Mouse (Mus musculus) kidney, adult 11 months (tissue): ENCODE measurements around the gene Borcs5.
"Not testable (repeated sequence)": the region's sequence is repeated elsewhere in the genome, so short reads cannot be mapped to it uniquely, and the experiment has no call there.

Experiments used
- DNase-seq: peaks from one replicate; pipeline ENCODE4 v3.0.0; 2022

Gene Borcs5

GRCm38 (mm10) chr6:134630447-134630846 is 8.9 kb upstream of the Borcs5 start:
- no peak for DNase-seq

DNA sequence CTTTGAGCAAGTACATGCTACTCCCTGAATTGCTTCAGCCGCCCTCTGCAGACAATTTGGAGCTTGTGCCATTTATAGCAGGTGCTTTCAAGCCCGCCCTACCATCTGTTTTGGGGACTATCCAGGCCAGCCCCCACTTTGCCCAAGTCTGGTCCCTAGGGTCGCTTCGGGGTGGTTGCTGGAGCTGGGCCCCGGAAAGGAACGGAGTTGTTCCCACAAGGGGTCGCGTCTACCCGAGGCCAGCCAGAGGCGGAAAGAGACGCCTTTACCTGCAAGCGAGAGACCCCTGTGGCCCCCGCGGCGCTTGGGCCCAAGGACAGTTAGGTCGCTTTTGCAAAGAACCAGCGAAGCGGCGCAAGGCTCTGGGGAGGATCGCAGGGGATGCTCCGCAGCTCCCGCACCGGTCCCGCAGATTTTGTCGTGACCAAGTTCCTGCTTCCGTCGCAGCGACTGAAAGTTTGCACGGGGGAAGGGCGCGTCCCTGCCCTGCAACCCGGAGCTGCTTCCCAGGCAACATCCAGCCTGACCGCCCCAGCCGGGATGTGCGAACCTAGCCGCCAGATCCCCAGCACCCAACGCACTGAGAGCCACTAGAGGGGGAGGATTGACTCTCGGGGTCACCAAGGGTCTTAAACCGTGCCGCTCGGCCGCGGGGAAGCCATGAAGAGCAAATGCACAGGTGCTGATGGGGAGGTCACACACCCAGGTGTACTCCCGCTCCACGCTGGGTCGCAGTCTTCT is 7.2 kb upstream of the Borcs5 start, which contains the start of gene Mansc1:
Mansc1 (minus strand) TSS at position 542 of the 741 bp plus-strand sequence.
- DNase-seq = peak; percentile 53

DNA sequence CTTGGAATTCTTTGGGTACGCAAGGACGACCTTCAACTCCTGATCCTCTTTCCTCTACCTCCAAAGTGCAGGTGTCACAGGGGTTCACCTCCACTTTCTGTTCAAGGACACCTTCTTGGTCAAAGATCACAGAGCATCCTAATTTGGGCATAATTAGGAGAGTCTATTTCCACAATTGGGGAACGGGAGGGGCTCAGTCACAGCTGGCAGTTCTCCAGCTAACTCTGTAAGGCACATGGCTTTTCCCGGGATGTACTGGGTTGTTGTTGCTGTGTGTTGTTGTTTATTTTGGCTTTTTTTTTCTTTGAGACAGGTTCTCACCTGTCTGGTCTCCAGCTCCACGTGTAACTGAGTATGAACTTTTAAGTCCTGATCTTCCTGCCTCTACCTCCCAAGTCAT is 6.6 kb upstream of the Borcs5 start:
- no peak for DNase-seq

DNA sequence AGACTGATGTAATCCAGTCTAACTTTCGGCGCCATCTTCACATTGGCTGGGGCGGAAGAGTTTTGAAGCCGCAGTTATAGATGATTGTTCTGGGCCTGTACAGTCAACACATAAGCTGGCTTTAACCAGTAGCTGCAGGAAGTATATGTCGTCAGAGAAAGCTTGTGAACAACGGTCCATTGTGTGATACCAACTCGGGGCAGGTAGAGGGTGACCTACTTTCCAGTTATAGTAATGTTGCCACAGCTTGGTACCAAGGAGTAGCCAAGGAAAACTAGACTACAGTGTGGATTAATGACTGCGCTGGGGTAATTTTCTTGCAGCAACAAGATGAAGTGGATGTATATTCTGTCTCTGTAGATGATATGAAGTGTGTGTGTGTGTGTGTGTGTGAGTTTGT is 5.8 kb upstream of the Borcs5 start:
- DNase-seq = no peak

- DNase-seq = no peak
These were observed 2.8 kb upstream of the Borcs5 start for GRCm38 (mm10) chr6:134636476-134636875.

GRCm38 (mm10) chr6:134639900-134640299 is 590 bp downstream of the Borcs5 start:
- no peak for DNase-seq

- peak; percentile 91 for DNase-seq
These were observed 1.5 kb downstream of the Borcs5 start for GRCm38 (mm10) chr6:134640485-134641475.

- no peak for DNase-seq
These were observed 2.6 kb downstream of the Borcs5 start for GRCm38 (mm10) chr6:134641738-134642446.

GRCm38 (mm10) chr6:134643296-134643695 is 4.0 kb downstream of the Borcs5 start:
- no peak for DNase-seq

DNA sequence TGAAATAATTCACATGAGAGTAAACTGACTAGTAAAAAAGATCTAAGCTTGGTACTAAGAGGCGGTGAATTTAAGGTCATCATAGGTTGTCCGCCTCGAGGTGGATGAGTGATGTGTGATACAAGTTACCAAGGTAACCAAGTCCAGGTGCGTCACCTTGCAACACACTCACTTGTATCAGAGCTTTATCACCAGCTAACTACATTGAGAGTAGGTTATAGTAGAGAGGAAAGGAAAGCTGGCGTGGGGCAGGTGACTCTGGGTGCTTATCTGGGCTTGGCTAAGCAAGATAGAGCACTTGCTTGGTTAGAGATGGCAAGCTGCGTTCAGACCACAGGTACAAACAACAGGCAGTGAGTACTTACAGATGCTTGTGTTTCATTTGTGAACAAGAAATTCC is 7.5 kb downstream of the Borcs5 start:
- no peak for DNase-seq

- no peak for DNase-seq
These were observed 8.3 kb downstream of the Borcs5 start for GRCm38 (mm10) chr6:134647621-134648020.

- no peak for DNase-seq
These were observed 9.0 kb downstream of the Borcs5 start for GRCm38 (mm10) chr6:134648356-134648755.

GRCm38 (mm10) chr6:134656527-134656926 is 17.2 kb downstream of the Borcs5 start:
- no peak for DNase-seq

DNA sequence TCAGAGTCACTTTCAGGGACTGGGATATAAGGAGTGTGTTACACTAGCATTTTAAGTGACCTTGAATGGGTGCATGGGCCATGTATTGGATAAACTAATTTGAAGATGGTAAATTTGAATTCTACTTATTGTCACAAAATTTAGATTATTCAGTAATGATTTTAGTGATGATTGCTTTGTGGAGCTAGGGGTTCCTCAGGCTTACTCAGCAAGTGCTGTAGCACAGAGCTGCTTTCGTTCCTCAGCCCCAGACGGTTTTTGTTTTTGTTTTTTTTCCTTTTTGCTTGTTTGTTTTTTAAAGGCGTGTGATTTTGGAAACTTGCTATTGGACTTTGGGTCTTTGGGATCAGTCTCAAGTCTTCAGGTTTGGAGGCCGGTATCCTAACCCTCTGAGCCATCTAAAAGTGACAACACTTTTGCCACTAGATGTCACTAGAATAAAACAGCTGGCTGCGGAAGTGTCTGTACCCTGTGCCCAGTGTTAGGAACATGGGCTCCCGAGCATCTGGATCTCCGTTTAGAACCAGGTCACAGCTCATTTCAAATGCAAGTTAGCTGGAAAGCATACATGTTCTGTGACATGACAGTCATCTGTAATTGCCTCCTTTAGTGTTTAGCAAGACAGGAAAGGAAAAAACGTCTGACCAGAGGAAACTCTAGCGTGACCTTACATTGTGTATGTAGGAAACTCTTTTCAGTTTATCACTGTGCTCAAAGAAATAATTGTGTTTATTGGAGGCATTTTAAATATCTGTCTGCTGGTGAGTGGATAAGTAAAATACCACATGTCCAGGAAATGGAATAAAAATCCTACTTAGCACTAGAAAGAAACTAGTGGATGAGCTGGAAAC is 20.0 kb downstream of the Borcs5 start:
- peak; percentile 63 for DNase-seq

DNA sequence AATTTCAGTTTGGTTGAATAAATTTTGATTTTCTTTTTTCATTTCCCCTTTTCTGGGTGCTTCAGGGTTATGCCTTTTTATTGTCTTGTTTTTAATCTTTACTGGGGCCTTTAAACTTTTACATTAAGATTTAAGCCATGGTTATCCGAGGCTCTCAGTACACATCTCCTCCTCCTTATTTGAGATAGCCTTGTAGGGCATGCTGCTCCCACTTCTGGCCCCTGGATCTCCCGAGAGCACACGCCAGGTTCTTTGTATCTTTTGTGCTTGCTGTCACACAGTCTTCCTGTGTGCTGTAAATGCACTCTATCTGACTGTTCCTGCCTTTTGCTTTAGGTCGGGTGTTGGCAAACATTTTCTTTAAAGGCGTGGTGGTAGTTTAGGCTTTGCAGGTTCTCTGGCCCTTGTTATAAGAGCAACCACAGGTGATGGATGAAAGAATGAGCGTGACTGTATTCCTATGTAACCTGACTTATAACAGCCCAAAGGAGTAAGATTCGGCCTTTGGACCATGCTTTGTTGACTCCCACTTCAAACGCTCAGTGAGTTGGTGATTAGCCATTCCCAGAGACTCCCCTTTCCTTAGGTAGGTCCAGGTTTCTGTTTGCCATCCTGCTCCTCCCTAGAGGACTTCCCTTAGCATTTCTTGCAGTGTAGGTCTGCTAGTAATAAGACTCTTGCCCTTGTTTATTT is 21.6 kb downstream of the Borcs5 start:
- DNase-seq = no peak

- no peak for DNase-seq
These were observed 25.3 kb downstream of the Borcs5 start for GRCm38 (mm10) chr6:134664573-134664972.

GRCm38 (mm10) chr6:134665817-134666216 is 26.5 kb downstream of the Borcs5 start:
- DNase-seq = no peak

DNA sequence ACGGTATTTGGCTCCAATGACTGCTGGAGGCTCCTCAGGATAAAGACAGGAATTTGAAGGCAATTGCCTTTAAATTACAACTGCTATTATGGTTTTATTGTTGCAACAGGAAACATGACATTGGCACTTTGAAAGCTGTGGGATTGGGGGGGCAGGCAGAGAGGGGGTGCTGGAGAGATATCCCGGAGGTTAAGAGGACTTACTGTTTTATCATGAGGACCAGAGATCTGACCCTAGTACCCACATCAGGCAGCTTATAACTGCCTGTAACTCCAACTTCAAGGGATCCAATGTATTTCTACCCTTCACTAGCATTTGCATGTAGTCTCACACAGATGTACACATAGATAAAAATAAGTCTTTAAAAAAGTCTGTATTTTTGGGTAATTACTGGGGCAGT is 29.2 kb downstream of the Borcs5 start:
- no peak for DNase-seq

DNA sequence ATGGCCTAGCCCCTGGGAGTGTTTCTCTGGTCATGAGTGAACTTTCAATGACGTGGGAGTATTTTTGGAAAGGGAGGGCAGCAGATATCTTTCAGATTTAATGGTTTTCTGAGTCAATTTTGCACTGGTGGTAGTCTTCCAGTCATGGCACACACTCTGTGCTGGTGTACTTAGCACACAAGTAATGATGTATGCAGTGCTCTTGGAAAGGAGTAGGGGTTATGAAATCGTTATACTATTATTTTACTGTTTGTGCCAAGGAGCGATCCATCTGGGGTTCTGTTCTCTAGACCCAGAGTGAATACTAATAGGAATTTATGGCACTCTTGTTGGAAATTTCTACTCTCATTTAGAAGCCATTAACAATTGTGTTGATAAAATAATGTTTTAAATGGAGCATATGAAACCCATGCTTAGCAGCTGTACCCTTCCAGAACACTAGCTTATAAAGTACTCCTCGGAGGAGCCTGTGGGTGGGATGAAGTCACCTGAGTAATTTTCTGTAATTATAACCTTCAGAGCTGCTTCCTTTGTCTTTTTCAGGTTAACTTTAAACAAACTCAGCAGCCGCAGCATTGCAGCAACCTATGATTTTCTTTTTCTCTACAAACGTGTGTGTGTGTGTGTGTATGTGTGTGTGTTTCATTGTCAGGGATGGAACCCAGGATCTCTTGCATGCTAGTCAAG is 30.0 kb downstream of the Borcs5 start:
- DNase-seq = no peak

GRCm38 (mm10) chr6:134670881-134671411 is 31.6 kb downstream of the Borcs5 start:
- DNase-seq = no peak

- DNase-seq = not testable (repeated sequence)
These were observed 34.4 kb downstream of the Borcs5 start for GRCm38 (mm10) chr6:134673712-134674111.
